Mouse (Mus musculus) heart, embryonic 10.5 days (tissue): Measurements from ENCODE around the gene Anln. TPM values are rescaled to one million over a fixed set of nuclear protein-coding genes. Genes with fewer than 3 reads are reported as not detected.

Experiments
- DNase-seq: peaks from one replicate; pipeline ENCODE4 v3.0.0-alpha.2; 2017; ENCODE audit warnings: low spot score
- H3K27ac ChIP-seq: fragments of 300-500 bp; sonication (generic); 2 replicates; pipeline ENCODE4 v1.5.1; 2016; ENCODE audit warnings: mild to moderate bottlenecking
- H3K27me3 ChIP-seq: fragments of 300-500 bp; sonication (generic); 2 replicates; pipeline ENCODE4 v1.6.1; 2016; ENCODE audit warnings: mild to moderate bottlenecking; ENCODE audit not compliant: poor library complexity, insufficient read depth, severe bottlenecking
- H3K36me3 ChIP-seq: fragments of 300-500 bp; sonication (generic); 2 replicates; pipeline ENCODE4 v1.6.1; 2016; ENCODE audit warnings: mild to moderate bottlenecking, moderate library complexity
- H3K4me1 ChIP-seq: fragments of 300-500 bp; sonication (generic); 2 replicates; pipeline ENCODE4 v1.6.1; 2016; ENCODE audit warnings: mild to moderate bottlenecking
- H3K4me3 ChIP-seq: fragments of 300-500 bp; sonication (generic); 2 replicates; pipeline ENCODE4 v1.5.1; 2016; ENCODE audit warnings: mild to moderate bottlenecking, moderate library complexity
- H3K9me3 ChIP-seq: fragments of 300-500 bp; sonication (generic); 2 replicates; pipeline ENCODE4 v1.6.1; 2016; ENCODE audit warnings: mild to moderate bottlenecking, moderate library complexity
- WGBS: fragments of 180-500 bp; shearing (Covaris S2); methylation state at CpG from one replicate; pipeline ENCODE4 v1.1.7; 2016; 5-methylcytosine and 5-hydroxymethylcytosine counted together
- polyA plus RNA-seq: library from polyadenylated mRNA; unstranded; fragments of >200 nt; fragmentation: Nextera tagmentation; extraction: Ambion mirVana; gene quantifications from 2 replicates; pipeline ENCODE4 v1.2.1, GENCODE M21; 2016

Gene Anln
- polyA plus RNA-seq, 1 experiment from 2014 or later: 45.7 TPM

DNA sequence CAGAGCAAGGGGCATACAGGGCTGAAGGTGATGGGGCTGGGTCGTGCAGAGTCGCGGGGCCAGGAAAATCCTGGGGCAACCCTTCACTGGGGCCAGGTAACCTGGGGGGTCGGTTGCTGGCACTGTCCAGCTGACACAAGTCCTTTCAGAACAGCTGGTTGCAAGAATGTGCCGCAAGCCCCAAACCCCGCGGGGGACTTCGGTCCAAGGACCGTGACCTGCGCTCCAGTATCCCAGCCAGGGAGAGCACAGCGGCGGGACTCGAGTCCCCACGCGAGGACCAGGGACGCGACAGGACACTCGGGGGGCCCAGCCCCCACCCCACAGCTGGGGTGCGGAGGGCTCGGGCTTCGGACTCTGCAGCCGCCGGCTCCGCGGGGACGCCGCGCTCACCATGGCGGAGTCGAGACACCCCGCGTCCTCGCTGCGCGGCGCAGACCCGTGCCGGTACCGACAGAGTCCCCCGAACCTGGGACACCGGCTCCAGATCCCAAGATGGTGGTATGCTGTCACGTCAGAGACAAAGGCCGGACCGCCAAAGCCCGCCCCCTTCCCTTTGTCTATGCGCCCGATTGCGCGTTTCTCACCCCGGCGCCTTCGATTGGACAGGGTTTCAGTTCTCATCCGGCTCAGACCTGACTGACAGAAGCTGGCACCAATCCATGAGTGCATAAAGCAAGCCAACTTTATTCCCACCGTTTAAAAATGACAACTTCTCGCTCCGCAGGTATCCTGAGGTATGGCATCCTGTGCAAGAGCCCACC lies 81.7 kb downstream of the Anln start, which contains the start of gene Zfp810:
Zfp810 (minus strand) TSS at position 493 of the 764 bp plus-strand sequence.
- peaks cover 30% of the 10 kb centered on the region for H3K36me3 ChIP-seq
- peaks cover 10% of the 10 kb centered on the region for H3K4me1 ChIP-seq
- H3K4me3 ChIP-seq: peak within 1 kb of the TSS; percentile 84
- peak within 1 kb of the TSS; percentile 98 for H3K27ac ChIP-seq
- H3K9me3 ChIP-seq: 0 out of 2 replicates have a peak, but pooled peaks cover 4% of the 10 kb centered on the region
- peak; percentile 99 for DNase-seq
- H3K27me3 ChIP-seq: no peaks in the 10 kb centered on the region
- under 1% methylated on average over 56 of the region's 56 CpGs for WGBS

- Histone ChIP-seq H3K27ac (peak overlapping the region; percentile 98), H3K9me3 (no peaks in the 10 kb centered on the region), H3K36me3 (peaks cover 36% of the 10 kb centered on the region), H3K4me1 (peaks cover 10% of the 10 kb centered on the region), H3K27me3 (no peaks in the 10 kb centered on the region), H3K4me3 (peak overlapping the region; percentile 84)
- 15% methylated on average over 6 of the region's 6 CpGs for WGBS
- no peak for DNase-seq
These were observed 82.3 kb downstream of the Anln start for GRCm38 (mm10) chr9:22306726-22307125.

DNA sequence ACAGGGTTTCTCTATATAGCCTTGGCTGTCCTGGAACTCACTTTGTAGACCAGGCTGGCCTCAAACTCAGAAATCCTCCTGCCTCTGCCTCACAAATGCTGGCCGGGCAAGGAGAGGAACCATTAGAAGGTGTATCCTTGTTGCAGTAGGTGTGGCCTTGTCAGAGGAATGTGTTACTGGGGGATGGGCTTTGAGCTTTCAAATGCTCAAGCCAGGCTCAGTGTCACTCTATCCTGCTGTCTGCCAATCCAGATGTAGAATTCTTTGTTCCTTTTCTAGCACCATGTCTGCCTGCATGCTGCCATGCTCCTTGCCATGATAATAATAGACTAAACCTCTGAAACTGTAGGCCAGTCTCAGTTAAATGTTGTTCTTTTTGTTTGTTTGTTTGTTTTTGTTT lies 86.8 kb downstream of the Anln start:
- no peak overlapping the region for H3K4me3 ChIP-seq
- peaks cover 74% of the 10 kb centered on the region for H3K36me3 ChIP-seq
- no peak overlapping the region for H3K27ac ChIP-seq
- 74% methylated on average over 1 of the region's 1 CpGs for WGBS
- no peaks in the 10 kb centered on the region for H3K27me3 ChIP-seq
- no peak for DNase-seq
- H3K4me1 ChIP-seq: peaks cover 10% of the 10 kb centered on the region
- H3K9me3 ChIP-seq: no peaks in the 10 kb centered on the region

Other genes starting within 250 kb of the Anln start
- 44.7 and 60.3 TPM in 2 replicates for gene Pigyl, start 232.3 kb downstream of the Anln start, polyA plus RNA-seq
- 0.11 TPM in 2 replicates for gene Zfp872, start 201.1 kb downstream of the Anln start, polyA plus RNA-seq
- 17.2 and 19.2 TPM in 2 replicates for gene Zfp809, start 163.5 kb downstream of the Anln start, polyA plus RNA-seq
- 5.1 and 5.4 TPM in 2 replicates for gene Zfp599, start 129.3 kb downstream of the Anln start, polyA plus RNA-seq
- 17.2 and 19.9 TPM in 2 replicates for gene Zfp810, start 81.5 kb downstream of the Anln start, polyA plus RNA-seq
- 3.3 and 4.6 TPM in 2 replicates for gene 9530077C05Rik, start 22.3 kb upstream of the Anln start, polyA plus RNA-seq
- not detected in 2 replicates for gene Gm17545, start 65.1 kb upstream of the Anln start, polyA plus RNA-seq
- gene Rp9, start 80.6 kb upstream of the Anln start, polyA plus RNA-seq: 37.8 and 52.6 TPM in 2 replicates
- 6.7 and 7.2 TPM in 2 replicates for gene Bbs9, start 86.5 kb upstream of the Anln start, polyA plus RNA-seq